Mouse (Mus musculus): ENCODE results near the gene Eif4e2. TPM values are rescaled to one million over a fixed set of nuclear protein-coding genes. Genes with fewer than 3 reads are reported as not detected.

Gene Eif4e2
- polyA plus RNA-seq, 1 experiment: 56.2 TPM

DNA sequence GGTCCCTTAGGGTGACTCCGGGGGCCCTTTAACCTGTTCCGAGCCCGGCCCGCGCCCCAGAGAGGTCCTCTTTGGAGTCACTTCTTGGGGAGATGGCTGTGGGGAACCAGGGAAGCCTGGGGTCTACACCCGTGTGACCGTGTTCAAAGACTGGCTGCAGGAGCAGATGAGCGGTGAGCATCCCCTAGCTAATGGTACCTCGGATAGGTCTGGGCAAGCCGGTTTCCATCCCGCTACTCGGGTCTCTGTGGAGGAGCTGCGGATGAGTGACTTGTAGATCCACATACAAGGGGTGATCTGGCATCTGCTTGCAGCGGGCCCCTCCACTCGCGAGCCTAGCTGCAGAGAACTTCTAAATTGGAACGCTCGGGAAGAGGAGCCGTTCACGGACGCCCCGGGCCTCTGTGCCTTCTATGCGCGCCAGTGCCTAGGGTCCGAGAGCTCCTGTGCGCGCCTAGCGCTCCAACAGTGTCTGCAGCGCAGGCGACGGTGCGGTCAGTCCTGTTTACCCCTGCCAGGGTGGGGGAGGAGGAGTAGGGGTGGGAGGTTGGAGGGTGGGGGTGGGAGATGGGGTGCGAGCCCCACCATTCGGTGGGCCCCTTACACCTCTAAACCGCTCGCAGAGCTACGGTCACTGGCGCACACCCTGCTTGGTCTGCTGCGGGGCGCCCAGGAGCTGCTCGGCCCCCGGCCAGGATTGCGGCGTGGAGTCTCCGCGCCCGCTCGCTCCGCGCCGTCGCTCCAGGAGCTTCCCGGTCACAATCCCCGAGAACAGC is 27.3 kb upstream of the Eif4e2 start:
- TF ChIP-seq POLR2A (IDR thresholded peaks at IDR 0.05; ENCODE audit: borderline replicate concordance, insufficient read depth, low read length) (no peak), CTCF (IDR thresholded peaks at IDR 0.05; ENCODE audit: borderline replicate concordance, insufficient read depth, low read depth, low read length) (no peak)
- Histone ChIP-seq H3K27ac (ENCODE audit: insufficient read depth, low read length) (no peak overlapping the region), H3K4me1 (ENCODE audit: control insufficient read depth, insufficient read depth, low read length) (no peaks in the 10 kb centered on the region), H3K27me3 (ENCODE audit: control insufficient read depth, insufficient read depth, low read length) (no peaks in the 10 kb centered on the region), H3K4me3 (replicated peaks; ENCODE audit: insufficient read depth, low read depth, low read length) (peak overlapping the region; percentile 85)
- peak in 1 of 2 experiments; percentile 22 for DNase-seq
- WGBS: 5% methylated on average over 54 of the region's 54 CpGs

DNA sequence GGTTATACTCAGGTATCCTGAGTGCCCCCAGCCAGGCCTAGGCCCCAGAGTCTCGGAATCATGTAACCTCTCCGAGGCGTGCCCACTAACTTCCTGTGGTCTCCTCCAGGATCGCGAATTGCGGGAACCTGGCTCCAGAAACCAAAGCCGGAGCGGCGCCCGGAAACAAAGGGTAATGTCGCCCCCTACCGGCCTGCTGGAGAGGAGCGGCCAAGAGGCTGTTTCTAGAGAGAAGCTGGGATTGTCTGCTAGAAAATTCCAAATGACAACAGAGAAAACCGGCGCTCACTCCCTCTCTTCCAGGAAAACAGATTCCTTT is 26.7 kb upstream of the Eif4e2 start:
- Histone ChIP-seq H3K4me3 (replicated peaks; ENCODE audit: insufficient read depth, low read depth, low read length) (peak overlapping the region; percentile 85), H3K4me1 (ENCODE audit: control insufficient read depth, insufficient read depth, low read length) (no peaks in the 10 kb centered on the region), H3K27ac (ENCODE audit: insufficient read depth, low read length) (no peak overlapping the region), H3K27me3 (ENCODE audit: control insufficient read depth, insufficient read depth, low read length) (no peaks in the 10 kb centered on the region)
- 2% methylated on average over 15 of the region's 15 CpGs for WGBS
- peak; percentile 66 to 80 for DNase-seq
- TF ChIP-seq POLR2A (IDR thresholded peaks at IDR 0.05; ENCODE audit: borderline replicate concordance, insufficient read depth, low read length): no peak
- TF ChIP-seq CTCF (IDR thresholded peaks at IDR 0.05; ENCODE audit: borderline replicate concordance, insufficient read depth, low read depth, low read length): peak; percentile 80

DNA sequence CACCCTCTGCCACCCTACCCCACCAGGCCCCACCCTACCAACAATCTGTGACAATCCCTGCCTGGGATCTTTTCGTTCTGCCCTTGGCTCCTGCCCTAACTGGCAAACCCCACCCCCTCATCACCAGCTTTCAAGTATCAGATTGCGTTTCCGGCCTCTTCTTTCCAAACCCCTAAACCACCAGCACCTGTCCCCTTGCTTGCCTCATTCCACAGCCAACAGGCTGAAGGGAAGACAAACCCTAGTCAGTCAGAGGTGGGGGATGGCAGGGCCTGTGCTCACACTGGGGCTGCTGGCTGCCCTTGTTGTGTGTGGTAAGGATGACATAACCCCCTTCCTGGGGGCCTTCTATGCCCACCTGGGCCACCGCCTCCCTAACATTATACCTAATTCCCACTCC is 23.3 kb upstream of the Eif4e2 start, which contains the start of gene Chrnd:
Gene Chrnd, plus strand, starts transcription at position 179 of the 400 bp plus-strand sequence.
- WGBS: 52% methylated on average over 4 of the region's 4 CpGs
- no peak for DNase-seq

DNA sequence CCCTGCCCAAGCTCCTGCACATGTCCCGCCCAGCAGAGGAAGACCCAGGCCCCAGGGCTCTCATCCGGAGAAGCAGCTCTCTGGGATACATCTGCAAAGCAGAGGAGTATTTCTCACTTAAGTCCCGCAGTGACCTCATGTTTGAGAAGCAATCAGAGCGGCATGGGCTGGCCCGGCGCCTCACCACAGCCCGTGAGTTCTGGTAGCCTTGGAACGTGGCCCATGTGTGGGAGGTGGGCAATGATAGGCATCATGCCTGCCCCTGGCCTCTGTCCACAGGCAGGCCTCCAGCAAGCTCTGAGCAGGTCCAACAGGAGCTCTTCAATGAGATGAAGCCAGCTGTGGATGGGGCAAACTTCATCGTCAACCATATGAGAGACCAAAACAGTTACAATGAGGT is 16.4 kb upstream of the Eif4e2 start:
- no peak for TF ChIP-seq CTCF (IDR thresholded peaks at IDR 0.05; ENCODE audit: borderline replicate concordance, insufficient read depth, low read depth, low read length)
- TF ChIP-seq POLR2A (IDR thresholded peaks at IDR 0.05; ENCODE audit: borderline replicate concordance, insufficient read depth, low read length): no peak
- Histone ChIP-seq H3K27me3 (ENCODE audit: control insufficient read depth, insufficient read depth, low read length) (no peaks in the 10 kb centered on the region), H3K4me3 (replicated peaks; ENCODE audit: insufficient read depth, low read depth, low read length) (no peak overlapping the region), H3K27ac (ENCODE audit: insufficient read depth, low read length) (no peak overlapping the region), H3K4me1 (ENCODE audit: control insufficient read depth, insufficient read depth, low read length) (no peaks in the 10 kb centered on the region)
- WGBS: 18% methylated on average over 9 of the region's 9 CpGs
- DNase-seq: no peak

More for the DNA sequence above, 23.3 kb upstream of the Eif4e2 start, which contains the start of gene Chrnd:
- H3K27me3 ChIP-seq (ENCODE audit: control insufficient read depth, insufficient read depth, low read length): no peaks in the 10 kb centered on the region
- H3K4me1 ChIP-seq (ENCODE audit: control insufficient read depth, insufficient read depth, low read length): no peaks in the 10 kb centered on the region
- H3K4me3 ChIP-seq (replicated peaks; ENCODE audit: insufficient read depth, low read depth, low read length): no peak within 1 kb of the TSS
- H3K27ac ChIP-seq (ENCODE audit: insufficient read depth, low read length): no peak within 1 kb of the TSS
- no peak for TF ChIP-seq CTCF (IDR thresholded peaks at IDR 0.05; ENCODE audit: borderline replicate concordance, insufficient read depth, low read depth, low read length)
- no peak for TF ChIP-seq POLR2A (IDR thresholded peaks at IDR 0.05; ENCODE audit: borderline replicate concordance, insufficient read depth, low read length)

GRCm38 (mm10) chr1:87198119-87199065 is 15.3 kb upstream of the Eif4e2 start:
- no peak for TF ChIP-seq CTCF (IDR thresholded peaks at IDR 0.05; ENCODE audit: borderline replicate concordance, insufficient read depth, low read depth, low read length)
- no peak for TF ChIP-seq POLR2A (IDR thresholded peaks at IDR 0.05; ENCODE audit: borderline replicate concordance, insufficient read depth, low read length)
- Histone ChIP-seq H3K4me3 (replicated peaks; ENCODE audit: insufficient read depth, low read depth, low read length) (no peak overlapping the region), H3K4me1 (ENCODE audit: control insufficient read depth, insufficient read depth, low read length) (no peaks in the 10 kb centered on the region), H3K27ac (ENCODE audit: insufficient read depth, low read length) (no peak overlapping the region), H3K27me3 (ENCODE audit: control insufficient read depth, insufficient read depth, low read length) (no peaks in the 10 kb centered on the region)
- WGBS: 71% methylated on average over 12 of the region's 12 CpGs
- DNase-seq: no peak

GRCm38 (mm10) chr1:87200811-87201210 is 12.9 kb upstream of the Eif4e2 start:
- WGBS: 60% methylated on average over 2 of the region's 2 CpGs
- H3K4me3 ChIP-seq (replicated peaks; ENCODE audit: insufficient read depth, low read depth, low read length): no peak overlapping the region
- DNase-seq: no peak

GRCm38 (mm10) chr1:87201848-87202247 is 11.9 kb upstream of the Eif4e2 start:
- H3K4me1 ChIP-seq (ENCODE audit: control insufficient read depth, insufficient read depth, low read length): no peaks in the 10 kb centered on the region
- TF ChIP-seq CTCF (IDR thresholded peaks at IDR 0.05; ENCODE audit: borderline replicate concordance, insufficient read depth, low read depth, low read length) (no peak), POLR2A (IDR thresholded peaks at IDR 0.05; ENCODE audit: borderline replicate concordance, insufficient read depth, low read length) (no peak)
- DNase-seq: no peak
- WGBS: 8% methylated on average over 1 of the region's 1 CpGs
- no peak overlapping the region for H3K27ac ChIP-seq (ENCODE audit: insufficient read depth, low read length)
- no peak overlapping the region for H3K4me3 ChIP-seq (replicated peaks; ENCODE audit: insufficient read depth, low read depth, low read length)
- H3K27me3 ChIP-seq (ENCODE audit: control insufficient read depth, insufficient read depth, low read length): no peaks in the 10 kb centered on the region

More at GRCm38 (mm10) chr1:87200811-87201210, 12.9 kb upstream of the Eif4e2 start:
- no peak overlapping the region for H3K27ac ChIP-seq (ENCODE audit: insufficient read depth, low read length)
- no peaks in the 10 kb centered on the region for H3K27me3 ChIP-seq (ENCODE audit: control insufficient read depth, insufficient read depth, low read length)
- no peaks in the 10 kb centered on the region for H3K4me1 ChIP-seq (ENCODE audit: control insufficient read depth, insufficient read depth, low read length)
- TF ChIP-seq CTCF (IDR thresholded peaks at IDR 0.05; ENCODE audit: borderline replicate concordance, insufficient read depth, low read depth, low read length) (no peak), POLR2A (IDR thresholded peaks at IDR 0.05; ENCODE audit: borderline replicate concordance, insufficient read depth, low read length) (no peak)
